Mouse (Mus musculus) olfactory bulb, adult 2 months (tissue): Measurements from ENCODE around the gene Osbpl11.

Experiments
- CTCF ChIP-seq: fragments of 200-500 bp; IDR thresholded peaks from 2 replicates; pipeline ENCODE4 v1.5.1; 2012; ENCODE audit warnings: low read depth, mild to moderate bottlenecking, low read length, moderate library complexity; ENCODE audit not compliant: insufficient read depth
- POLR2A ChIP-seq: fragments of 200-500 bp; IDR thresholded peaks from 2 replicates; pipeline ENCODE4 v1.6.1; 2012; ENCODE audit warnings: mild to moderate bottlenecking, low read depth, low read length, moderate library complexity; ENCODE audit not compliant: insufficient read depth

- no peak for TF ChIP-seq POLR2A
- no peak for TF ChIP-seq CTCF
Observed at GRCm38 (mm10) chr16:33163330-33164090, 21.4 kb upstream of the Osbpl11 start.
